Mouse (Mus musculus) brain, embryonic 14.5 days (tissue): ENCODE measurements at regions not wholly inside any gene's neighbourhood (a gene's known extent, or its start where the extent isn't known, plus 50 kb on each side); places are given as distances from the start of the nearest gene placed in this dataset.

Experiments used
- CTCF ChIP-seq: fragments of 200-500 bp; IDR thresholded peaks from 2 replicates; pipeline ENCODE4 v1.5.1; 2012; ENCODE audit warnings: inconsistent platforms, mild to moderate bottlenecking, moderate library complexity, borderline replicate concordance; ENCODE audit not compliant: insufficient read depth, insufficient read length; ENCODE audit errors: extremely low read depth
- POLR2A ChIP-seq: fragments of 200-500 bp; IDR thresholded peaks from 2 replicates; pipeline ENCODE4 v1.6.1; 2012; ENCODE audit warnings: mild to moderate bottlenecking, inconsistent platforms, borderline replicate concordance; ENCODE audit not compliant: poor library complexity, insufficient read depth, insufficient read length, severe bottlenecking; ENCODE audit errors: extremely low read depth

- no peak for TF ChIP-seq CTCF
- no peak for TF ChIP-seq POLR2A
These were observed 286.6 kb downstream of the Gm11011 start for GRCm38 (mm10) chr2:169300966-169301365.
